Mouse (Mus musculus) C2C12 (cell line): ENCODE measurements at regions not wholly inside any gene's neighbourhood (a gene's known extent, or its start where the extent isn't known, plus 50 kb on each side); places are given as distances from the start of the nearest gene placed in this dataset.

Source experiments
- CEBPB ChIP-seq: IDR thresholded peaks from one replicate; pipeline ENCODE4 v1.6.1; 2011; ENCODE audit warnings: low read depth, mild to moderate bottlenecking, control low read depth, moderate library complexity
- CTCF ChIP-seq: IDR thresholded peaks from one replicate; pipeline ENCODE4 v1.5.1; 2011; ENCODE audit not compliant: control insufficient read depth, insufficient read depth, insufficient read length
- MYOD1 ChIP-seq: IDR thresholded peaks from one replicate; pipeline ENCODE4 v1.6.1; 2011; ENCODE audit warnings: low read depth; ENCODE audit not compliant: control insufficient read depth, insufficient read length

DNA sequence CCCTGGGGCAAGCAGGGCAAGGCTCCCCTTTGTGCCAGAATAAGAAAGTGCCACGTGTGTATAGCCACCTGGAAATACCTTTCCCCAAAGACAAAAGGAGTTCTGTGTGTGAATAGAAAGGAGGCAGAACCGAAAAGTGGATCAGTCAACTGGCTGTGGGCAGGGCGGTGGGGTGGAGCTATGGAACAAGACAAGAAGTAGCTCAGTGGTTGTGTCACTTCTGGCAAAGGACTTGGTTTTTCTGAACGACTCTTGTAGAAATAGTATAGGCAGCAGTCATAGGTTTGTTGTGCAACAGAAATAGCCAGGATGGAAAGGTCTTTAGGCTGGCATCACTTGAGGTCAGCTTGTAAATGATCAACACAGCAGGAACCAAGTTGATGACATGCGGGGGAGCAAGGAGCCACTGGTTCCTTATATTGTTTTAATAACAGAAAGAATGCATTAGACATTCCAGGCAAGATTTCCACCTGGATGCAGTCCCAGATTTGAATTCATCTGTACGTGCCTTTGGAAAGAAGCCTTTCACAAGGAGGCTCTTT is 308.6 kb downstream of the Foxo1 start:
- TF ChIP-seq CTCF (no peak), CEBPB (no peak), MYOD1 (no peak)
